Mouse (Mus musculus) gonadal fat pad, adult 2 months (tissue): ENCODE measurements around the gene Olfr47. TPM values are rescaled to one million over a fixed set of nuclear protein-coding genes. Genes with fewer than 3 reads are reported as not detected.
"Not testable (repeated sequence)": the region's sequence is repeated elsewhere in the genome, so short reads cannot be mapped to it uniquely, and the experiment has no call there.

Experiments
- DNase-seq: peaks from one replicate; pipeline ENCODE4 v3.0.0-alpha.2; 2012; ENCODE audit warnings: low read depth
- polyA plus RNA-seq: library from polyadenylated mRNA; depleted of rRNA; stranded (reverse); fragments of >200 nt; gene quantifications from 2 replicates; pipeline ENCODE4 v1.2.3, GENCODE M21; 2012; rRNA removed

Olfr47 gene
- polyA plus RNA-seq = not detected in 2 replicates

GRCm38 (mm10) chr6:43231255-43231654 is at the start of gene Olfr47:
Olfr47 (plus strand) TSS chr6:43231529.
- DNase-seq = not testable (repeated sequence)

- no peak for DNase-seq
Measured at GRCm38 (mm10) chr6:43190986-43191385, 40.3 kb upstream of the Olfr47 start.

- no peak for DNase-seq
Measured at GRCm38 (mm10) chr6:43196781-43197180, 34.5 kb upstream of the Olfr47 start, which contains the start of gene Olfr435. Olfr435 (plus strand) TSS chr6:43197146.

GRCm38 (mm10) chr6:43198094-43198493 is 33.2 kb upstream of the Olfr47 start:
- DNase-seq = no peak

- DNase-seq = no peak
Measured at GRCm38 (mm10) chr6:43202786-43203185, 28.5 kb upstream of the Olfr47 start.

- no peak for DNase-seq
Measured at GRCm38 (mm10) chr6:43205355-43205754, 26.0 kb upstream of the Olfr47 start.

GRCm38 (mm10) chr6:43212873-43213272 is 18.5 kb upstream of the Olfr47 start, which contains the start of gene Olfr434:
Olfr434 (plus strand) TSS chr6:43213021.
- DNase-seq = not testable (repeated sequence)

- DNase-seq = no peak
Measured at GRCm38 (mm10) chr6:43242061-43242460, 10.7 kb downstream of the Olfr47 start.

GRCm38 (mm10) chr6:43247396-43247795 is 16.1 kb downstream of the Olfr47 start:
- DNase-seq = no peak

GRCm38 (mm10) chr6:43252994-43253393 is 21.7 kb downstream of the Olfr47 start:
- DNase-seq = no peak

GRCm38 (mm10) chr6:43254193-43254926 is 23.0 kb downstream of the Olfr47 start:
- DNase-seq = no peak

- DNase-seq = no peak
Measured at GRCm38 (mm10) chr6:43260756-43261155, 29.4 kb downstream of the Olfr47 start.

- no peak for DNase-seq
Measured at GRCm38 (mm10) chr6:43265363-43266041, 34.2 kb downstream of the Olfr47 start, which contains the start of gene Arhgef5. Arhgef5 (plus strand) TSS chr6:43265582.

GRCm38 (mm10) chr6:43266356-43266755 is 35.0 kb downstream of the Olfr47 start:
- DNase-seq = no peak

- DNase-seq = no peak
Measured at GRCm38 (mm10) chr6:43272597-43272996, 41.3 kb downstream of the Olfr47 start.

- no peak for DNase-seq
Measured at GRCm38 (mm10) chr6:43274123-43274522, 42.8 kb downstream of the Olfr47 start.

- DNase-seq = no peak
Measured at GRCm38 (mm10) chr6:43278247-43278646, 46.9 kb downstream of the Olfr47 start.

GRCm38 (mm10) chr6:43280481-43280880 is 49.2 kb downstream of the Olfr47 start:
- no peak for DNase-seq

Other genes with a start within 250 kb of the Olfr47 start
- not detected in 2 replicates for gene Olfr441, start 125.2 kb upstream of the Olfr47 start, polyA plus RNA-seq
- not detected in 2 replicates for gene Olfr237-ps1, start 85.0 kb upstream of the Olfr47 start, polyA plus RNA-seq
- gene Olfr437, start 68.2 kb upstream of the Olfr47 start, polyA plus RNA-seq = not detected in 2 replicates
- not detected in 2 replicates for gene Olfr13, start 59.4 kb upstream of the Olfr47 start, polyA plus RNA-seq
- gene Olfr435, start 34.4 kb upstream of the Olfr47 start, polyA plus RNA-seq = not detected in 2 replicates
- not detected in 2 replicates for gene Olfr434, start 18.5 kb upstream of the Olfr47 start, polyA plus RNA-seq
- gene Arhgef5, start 34.1 kb downstream of the Olfr47 start, polyA plus RNA-seq = 31.2 and 36.5 TPM in 2 replicates
- gene Nobox, start 78.0 kb downstream of the Olfr47 start, polyA plus RNA-seq = not detected in 2 replicates